ENCODE assay signal across 23 mouse cellular contexts in the genomic region with DNA sequence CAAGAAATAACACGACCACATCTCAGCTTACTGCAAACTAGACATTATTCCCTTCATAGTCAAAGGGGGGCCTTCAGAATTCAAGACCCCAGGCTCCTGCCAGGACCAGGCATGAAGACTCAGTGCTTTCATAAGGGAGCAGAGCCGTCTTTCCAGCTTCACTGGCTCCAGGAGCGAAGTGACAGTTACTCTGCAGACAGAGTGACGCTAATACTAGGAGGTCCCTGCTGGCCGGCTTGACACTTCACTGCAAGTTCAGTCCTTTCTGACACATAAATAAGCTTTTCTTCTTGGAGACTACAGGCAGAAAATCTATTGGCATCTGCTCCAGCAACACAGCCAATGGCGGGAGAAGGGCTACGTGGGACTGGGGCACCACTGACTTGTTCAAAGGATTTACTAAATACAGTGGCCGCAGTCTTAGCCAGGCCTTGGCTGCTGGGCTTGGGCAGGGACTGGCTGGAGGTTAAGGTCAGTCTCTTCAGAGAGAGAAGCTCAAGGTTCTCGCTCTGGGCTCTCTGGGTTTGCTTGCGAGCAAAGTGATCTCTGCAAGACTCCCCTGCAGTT.
DNase-seq lines count a peak whose midpoint lies in the region; ATAC-seq lines count a peak whose summit lies in the region.
"Had no signal": no experiment of that assay in that cellular context is flagged by ENCODE, and none has a peak within 500 bp of the region (broad histone marks: within the 10 kb centered on the region; RNA-seq: fewer than 3 reads in every experiment).

No protein-coding gene starts in this region.

- ATAC-seq in limb, embryonic 13.5 days (ENCODE audit: low FRiP score, low read depth) = no peak
- ATAC-seq: CD4-positive, CD25-positive, alpha-beta regulatory T cell, adult 4 months; liver, postnatal 0 days had no signal

- DNase-seq in heart, adult 11 months = peak; percentile 83
- DNase-seq in heart, postnatal 25 days (ENCODE audit: low spot score) = no peak
- no peak for DNase-seq in limb, embryonic 10.5 days (ENCODE audit: low spot score)
- peak; percentile 69 to 90 for DNase-seq in adrenal gland, adult (ENCODE audit: inconsistent age in 2 of 2, low spot score in 1 of 2)
- DNase-seq in adrenal gland, postnatal 14 days = peak; percentile 63
- no peak for DNase-seq in embryo, embryonic 10 days (ENCODE audit: low spot score)
- DNase-seq: cerebellum, adult 9-10 months; gastrocnemius, postnatal 36 days; kidney, adult 2 months; kidney, postnatal 10 days; liver, postnatal 0 days; lung, postnatal 10 days; right cerebral cortex, adult 18-20 months; thymus, adult 2 months; thymus, postnatal 4 days had no signal

- no peak overlapping the region for H3K9ac ChIP-seq in limb, embryonic 13.5 days
- H3K9ac ChIP-seq: embryonic facial prominence, embryonic 12.5 days; forebrain, embryonic 12.5 days; liver, postnatal 0 days had no signal

- H3K9me3 ChIP-seq in limb, embryonic 13.5 days = no peaks in the 10 kb centered on the region
- no peaks in the 10 kb centered on the region for H3K9me3 ChIP-seq in limb, embryonic 10.5 days (replicated peaks)
- H3K9me3 ChIP-seq: embryonic facial prominence, embryonic 12.5 days; forebrain, embryonic 12.5 days; midbrain, embryonic 10.5 days had no signal

- 76% methylated on average over 10 of the region's 10 CpGs for WGBS in limb, embryonic 13.5 days
- WGBS in limb, embryonic 10.5 days = 87% methylated on average over 10 of the region's 10 CpGs

- peaks cover 12% of the 10 kb centered on the region; the same call in 1 of the 2 replicates for H3K4me1 ChIP-seq in limb, embryonic 13.5 days
- no peaks in the 10 kb centered on the region for H3K4me1 ChIP-seq in limb, embryonic 10.5 days
- H3K4me1 ChIP-seq: embryonic facial prominence, embryonic 12.5 days; midbrain, embryonic 10.5 days had no signal

- H3K36me3 ChIP-seq in limb, embryonic 13.5 days = no peaks in the 10 kb centered on the region; the same call in 1 of the 2 replicates
- H3K36me3 ChIP-seq in limb, embryonic 10.5 days = no peaks in the 10 kb centered on the region
- H3K36me3 ChIP-seq: embryonic facial prominence, embryonic 12.5 days; midbrain, embryonic 10.5 days had no signal

- intact Hi-C loops in heart, postnatal 25 days (cut with DNase I) = no loop called here

- no peak overlapping the region for H3K4me3 ChIP-seq in limb, embryonic 13.5 days
- no peak overlapping the region for H3K4me3 ChIP-seq in limb, embryonic 10.5 days
- H3K4me3 ChIP-seq: embryonic facial prominence, embryonic 12.5 days; forebrain, embryonic 12.5 days; left cerebral cortex, adult 2 months; midbrain, embryonic 10.5 days had no signal

- H3K27me3 ChIP-seq in limb, embryonic 13.5 days = no peaks in the 10 kb centered on the region
- H3K27me3 ChIP-seq in limb, embryonic 10.5 days (ENCODE audit: low read depth, poor library complexity, severe bottlenecking) = no peaks in the 10 kb centered on the region
- H3K27me3 ChIP-seq: embryonic facial prominence, embryonic 12.5 days; forebrain, embryonic 12.5 days had no signal

- no peak overlapping the region for H3K4me2 ChIP-seq in limb, embryonic 13.5 days (replicated peaks)
- H3K4me2 ChIP-seq: embryonic facial prominence, embryonic 12.5 days; forebrain, embryonic 12.5 days; liver, embryonic 11.5 days had no signal

- H3K27ac ChIP-seq in limb, embryonic 13.5 days = peak overlapping the region; percentile 39; the same call in 1 of the 2 replicates
- H3K27ac ChIP-seq in limb, embryonic 10.5 days = no peak overlapping the region
- H3K27ac ChIP-seq: embryonic facial prominence, embryonic 12.5 days; forebrain, embryonic 12.5 days; left cerebral cortex, adult 2 months; midbrain, embryonic 10.5 days; stomach, postnatal 0 days had no signal

Comparison
In these comparisons a context has a peak if more than half of its experiments do, and no peak if none do; other contexts are left out.
1. DNase-seq: peak in heart, adult 11 months (single experiment), adrenal gland, adult (2 of 2) and adrenal gland, postnatal 14 days (single experiment); none in heart, postnatal 25 days (single experiment), limb, embryonic 10.5 days (single experiment) and embryo, embryonic 10 days (single experiment).